Comparison of ENCODE assay signal across 1 mouse cellular context in the genomic region with DNA sequence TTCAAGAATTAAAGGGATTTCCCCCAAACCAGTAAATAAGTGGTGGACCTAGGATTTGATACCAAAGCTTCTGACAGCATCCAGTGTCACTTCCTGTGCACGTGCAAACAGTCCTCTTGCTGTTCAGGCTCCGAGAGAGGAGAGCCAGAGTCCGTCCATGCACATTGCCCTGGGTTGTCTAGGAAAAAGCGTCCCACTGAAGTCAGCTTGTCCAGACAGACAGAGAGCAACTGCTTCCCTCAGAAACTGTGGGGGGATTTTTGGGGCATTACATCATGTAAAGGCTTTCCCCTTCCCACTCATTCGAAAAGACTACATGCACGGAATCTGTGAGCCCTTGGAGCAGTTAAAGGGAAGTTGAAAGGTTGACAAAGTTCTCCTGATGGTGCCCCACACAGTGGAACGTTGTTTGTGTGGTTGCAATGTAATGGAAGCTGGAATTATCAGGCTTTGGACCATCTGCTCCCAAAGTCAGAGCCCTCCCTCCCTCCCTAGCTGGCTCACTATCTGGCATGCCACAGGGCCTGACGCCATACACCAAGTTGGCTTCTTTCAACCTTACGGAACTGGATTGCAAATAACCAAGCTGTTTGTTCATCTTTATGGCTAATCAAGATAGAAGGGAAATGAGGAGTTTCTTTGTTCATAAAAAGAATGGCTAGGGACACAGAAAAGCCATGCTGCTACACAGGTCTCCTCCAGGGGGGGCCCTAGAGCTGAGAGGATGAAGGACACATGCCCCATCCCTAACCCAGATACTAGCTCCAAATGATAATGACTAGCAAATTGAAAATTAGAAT.
TF ChIP-seq lines count a peak whose summit lies in the region.

No protein-coding gene starts in this region.

TF ChIP-seq in MEL, 35 proteins besides CTCF, POLR2A, EP300 and RAD21 (continued from another document):
- 0 out of 2 replicates have a peak, but pooled peaks have one; percentile 30 for TF ChIP-seq RCOR1 (IDR thresholded peaks at IDR 0.05; ENCODE audit: low read depth, low read length)
- peak; percentile 76 for TF ChIP-seq MAX (IDR thresholded peaks at IDR 0.05; ENCODE audit: low read length)
- TF ChIP-seq ZNF384 (IDR thresholded peaks at IDR 0.05; ENCODE audit: low read depth, low read length): no peak
- no peak for TF ChIP-seq GABPA (IDR thresholded peaks at IDR 0.05; ENCODE audit: low read depth, low read length)
- no peak for TF ChIP-seq MYB (IDR thresholded peaks at IDR 0.05; ENCODE audit: low read depth, low read length)
- TF ChIP-seq ETS1 (IDR thresholded peaks at IDR 0.05; ENCODE audit: low read depth, low read length): no peak
- TF ChIP-seq USF2 (IDR thresholded peaks at IDR 0.05; ENCODE audit: borderline replicate concordance in 1 of 2, insufficient read depth in 1 of 2, low read depth in 1 of 2, low read length in 2 of 2): no peak
- no peak for TF ChIP-seq E2F4 (IDR thresholded peaks at IDR 0.05; ENCODE audit: borderline replicate concordance, low read depth, low read length)
- TF ChIP-seq GATA1 (IDR thresholded peaks at IDR 0.05; ENCODE audit: low read depth, low read length): no peak
- TF ChIP-seq UBTF (IDR thresholded peaks at IDR 0.05; ENCODE audit: borderline replicate concordance, insufficient read depth, low read depth, low read length): no peak
- TF ChIP-seq TCF12 (IDR thresholded peaks at IDR 0.05; ENCODE audit: low read depth, low read length): no peak
- no peak for TF ChIP-seq HCFC1 (IDR thresholded peaks at IDR 0.05; ENCODE audit: low read depth, low read length)
- no peak for TF ChIP-seq KAT2A (conservative IDR thresholded peaks at IDR 0.05; ENCODE audit: low read depth, low read length)
